Comparison of ENCODE assay signal across 23 mouse cellular contexts in the genomic region with DNA sequence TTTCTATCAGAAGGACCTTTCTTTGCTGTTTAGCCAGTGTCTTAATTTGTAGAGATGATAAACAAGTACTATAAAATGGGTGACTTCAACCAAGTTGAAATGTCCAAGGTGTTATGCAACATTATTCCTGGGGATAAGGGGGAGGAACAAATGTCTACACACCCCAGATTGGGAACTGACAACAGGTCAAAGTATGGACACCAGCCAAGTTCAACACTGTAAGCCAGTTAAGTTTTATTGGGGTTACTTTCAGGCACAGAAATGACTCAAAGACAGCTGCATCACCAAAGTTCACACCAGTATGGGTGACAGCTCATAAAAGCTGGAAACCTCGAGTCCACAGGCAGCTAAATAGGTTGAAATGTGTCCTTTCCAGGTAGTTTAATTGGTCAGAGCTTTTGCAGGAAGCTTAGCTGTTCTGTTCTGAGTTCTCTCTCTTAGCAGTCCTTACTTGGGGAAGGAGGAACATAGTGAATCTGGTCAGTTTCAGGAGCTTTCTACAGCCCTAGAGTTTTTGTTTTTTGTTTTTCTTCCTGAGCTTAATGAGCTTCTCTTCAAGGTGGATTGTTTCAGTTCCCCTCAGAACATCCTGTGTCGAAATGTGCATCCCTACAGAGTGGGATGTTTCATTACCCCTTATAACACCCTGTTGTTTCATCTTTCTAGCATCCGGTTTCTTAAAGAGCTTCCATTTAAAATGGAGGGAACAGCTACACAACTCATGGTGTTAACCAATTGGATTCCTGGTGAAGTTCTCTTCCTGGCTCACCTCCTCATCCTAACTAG.
DNase-seq lines count a peak whose midpoint lies in the region; ATAC-seq and TF ChIP-seq lines count a peak whose summit lies in the region.
"Had no signal": no experiment of that assay in that cellular context is flagged by ENCODE, and none has a peak within 500 bp of the region (broad histone marks: within the 10 kb centered on the region; RNA-seq: fewer than 3 reads in every experiment).

No protein-coding gene starts in this region.

- H3K27me3 ChIP-seq in liver, adult 2 months (ENCODE audit: control insufficient read depth, insufficient read depth, low read length) = no peaks in the 10 kb centered on the region; the same call in 1 of the 2 replicates
- H3K27me3 ChIP-seq in small intestine, adult 2 months (ENCODE audit: control insufficient read depth, insufficient read depth, low read length) = no peaks in the 10 kb centered on the region
- H3K27me3 ChIP-seq: hindbrain, embryonic 15.5 days; limb, embryonic 13.5 days; liver, embryonic 15.5 days; neural tube, embryonic 15.5 days had no signal

- 64% methylated on average over 3 of the region's 3 CpGs for WGBS in liver, adult 2 months
- WGBS in small intestine, adult 2 months = 38% methylated on average over 3 of the region's 3 CpGs

- H3K9ac ChIP-seq in liver, adult 2 months (ENCODE audit: low read depth, low read length) = no peak overlapping the region
- H3K9ac ChIP-seq: hindbrain, embryonic 15.5 days; limb, embryonic 13.5 days; liver, embryonic 15.5 days; neural tube, embryonic 15.5 days had no signal

- TF ChIP-seq CTCF in liver, adult 2 months (IDR thresholded peaks at IDR 0.05; ENCODE audit: low read depth, low read length) = no peak
- no peak for TF ChIP-seq CTCF in small intestine, adult 2 months (IDR thresholded peaks at IDR 0.05; ENCODE audit: extremely low read depth, insufficient read length, insufficient replicate concordance, low read depth, low read length)

- H3K36me3 ChIP-seq in liver, adult 2 months (ENCODE audit: control insufficient read depth, insufficient read depth, low read length) = no peaks in the 10 kb centered on the region
- H3K36me3 ChIP-seq in small intestine, adult 2 months (ENCODE audit: control insufficient read depth, insufficient read depth, low read length) = no peaks in the 10 kb centered on the region
- H3K36me3 ChIP-seq: heart, embryonic 10.5 days; hindbrain, embryonic 15.5 days; limb, embryonic 13.5 days; liver, embryonic 15.5 days; neural tube, embryonic 15.5 days had no signal

- no peak overlapping the region for H3K27ac ChIP-seq in liver, adult 2 months (replicated peaks; ENCODE audit: insufficient read depth, low read depth, low read length)
- H3K27ac ChIP-seq in small intestine, adult 2 months (ENCODE audit: insufficient read depth, low read depth, low read length) = 0 out of 2 replicates have a peak overlapping the region, but pooled peaks have one; percentile 1
- H3K27ac ChIP-seq: gastrocnemius, adult 2 months; heart, embryonic 10.5 days; hindbrain, embryonic 15.5 days; limb, embryonic 13.5 days; liver, embryonic 15.5 days; macrophage; neural tube, embryonic 15.5 days had no signal

- H3K4me3 ChIP-seq in liver, adult 2 months (ENCODE audit: insufficient read depth, low read depth, low read length) = no peak overlapping the region
- no peak overlapping the region for H3K4me3 ChIP-seq in small intestine, adult 2 months (ENCODE audit: low read depth, low read length)
- H3K4me3 ChIP-seq: gastrocnemius, adult 2 months; heart, embryonic 10.5 days; hindbrain, embryonic 15.5 days; limb, embryonic 13.5 days; liver, embryonic 15.5 days; neural tube, embryonic 15.5 days had no signal

- TF ChIP-seq POLR2A in liver, adult 2 months (IDR thresholded peaks at IDR 0.05; ENCODE audit: extremely low read depth, insufficient read depth, low read length) = no peak
- no peak for TF ChIP-seq POLR2A in small intestine, adult 2 months (IDR thresholded peaks at IDR 0.05; ENCODE audit: low read depth, low read length)

- peak; percentile 72 for ATAC-seq in common myeloid progenitor, adult 5-6 weeks (replicated peaks; ENCODE audit: low read depth, poor library complexity, severe bottlenecking)
- ATAC-seq: CD4-positive, CD25-positive, alpha-beta regulatory T cell, adult 4 months; forebrain, embryonic 14.5 days had no signal

- H3K79me2 ChIP-seq in liver, adult 2 months (ENCODE audit: control insufficient read depth, insufficient read depth, low read length) = no peaks in the 10 kb centered on the region

- H3K4me1 ChIP-seq in liver, adult 2 months (ENCODE audit: control insufficient read depth, insufficient read depth, low read length) = peaks cover 25% of the 10 kb centered on the region
- H3K4me1 ChIP-seq in small intestine, adult 2 months (ENCODE audit: control insufficient read depth, insufficient read depth, insufficient read length, low read length) = peaks cover 20% of the 10 kb centered on the region; the same call in 1 of the 2 replicates
- H3K4me1 ChIP-seq: hindbrain, embryonic 15.5 days; liver, embryonic 15.5 days; neural tube, embryonic 15.5 days had no signal

- peak; percentile 7 for DNase-seq in adrenal gland, postnatal 14 days
- no peak for DNase-seq in adrenal gland, adult 8-10 months
- DNase-seq in liver, adult 2 months (ENCODE audit: extremely low read depth, low read depth, low spot score) = peak; percentile 97
- DNase-seq in liver = no peak
- DNase-seq in right cerebral cortex, postnatal 14 days = no peak
- DNase-seq in cerebellum, postnatal 10 days = no peak
- DNase-seq: cerebellum, adult 11-12 months; cerebellum, postnatal 25 days; gastrocnemius, adult 2 months; kidney, postnatal 25 days; right cerebral cortex, adult 18-20 months; spleen, adult 18-20 months; thymus, postnatal 14 days had no signal

Comparison
In these comparisons a context has a peak if more than half of its experiments do, and no peak if none do; other contexts are left out.
1. DNase-seq: peak in adrenal gland, postnatal 14 days (single experiment) and liver, adult 2 months (single experiment); none in adrenal gland, adult 8-10 months (single experiment), liver (single experiment), right cerebral cortex, postnatal 14 days (single experiment) and cerebellum, postnatal 10 days (0 of 2).